Mouse (Mus musculus): ENCODE data around the gene Pla2g16.

- TF ChIP-seq POLR2A (IDR thresholded peaks at IDR 0.05; ENCODE audit: extremely low read depth, insufficient read depth, low read length) = no peak
- TF ChIP-seq CTCF (IDR thresholded peaks at IDR 0.05; ENCODE audit: extremely low read depth, insufficient read depth, low read length) = no peak
Measured at GRCm38 (mm10) chr19:7559986-7560385, 2.7 kb downstream of the Pla2g16 start.
